Mouse (Mus musculus): Measurements from ENCODE around the gene Pi4k2b. TPM values are rescaled to one million over a fixed set of nuclear protein-coding genes. Genes with fewer than 3 reads are reported as not detected.
A peak's percentile ranks its signal among the peaks of the same experiment; 100 is the strongest.
"Not testable (repeated sequence)": the region's sequence is repeated elsewhere in the genome, so short reads cannot be mapped to it uniquely, and the experiment has no call there.

Pi4k2b gene
- polyA plus RNA-seq (2012; ENCODE audit: insufficient read depth, insufficient read length, missing spikeins), result 8.8 and 11.1 TPM in 2 replicates

GRCm38 (mm10) chr5:52741391-52742111 lies at the start of gene Pi4k2b:
Gene Pi4k2b (plus strand): TSS chr5:52741574.
- Histone ChIP-seq H3K4me1 (ENCODE audit: control insufficient read depth, insufficient read depth, insufficient read length, low read length) (no peaks in the 10 kb centered on the region), H3K4me3 (ENCODE audit: insufficient read depth, low read depth, low read length) (peak within 1 kb of the TSS; percentile 97), H3K27ac (replicated peaks; ENCODE audit: low read depth, low read length) (peak within 1 kb of the TSS; percentile 57)

- H3K4me3 ChIP-seq (ENCODE audit: insufficient read depth, low read depth, low read length), result no peak overlapping the region
- H3K27ac ChIP-seq (replicated peaks; ENCODE audit: low read depth, low read length), result no peak overlapping the region
- H3K4me1 ChIP-seq (ENCODE audit: control insufficient read depth, insufficient read depth, insufficient read length, low read length), result no peaks in the 10 kb centered on the region
These were observed 44.1 kb upstream of the Pi4k2b start for GRCm38 (mm10) chr5:52697291-52697690.

DNA sequence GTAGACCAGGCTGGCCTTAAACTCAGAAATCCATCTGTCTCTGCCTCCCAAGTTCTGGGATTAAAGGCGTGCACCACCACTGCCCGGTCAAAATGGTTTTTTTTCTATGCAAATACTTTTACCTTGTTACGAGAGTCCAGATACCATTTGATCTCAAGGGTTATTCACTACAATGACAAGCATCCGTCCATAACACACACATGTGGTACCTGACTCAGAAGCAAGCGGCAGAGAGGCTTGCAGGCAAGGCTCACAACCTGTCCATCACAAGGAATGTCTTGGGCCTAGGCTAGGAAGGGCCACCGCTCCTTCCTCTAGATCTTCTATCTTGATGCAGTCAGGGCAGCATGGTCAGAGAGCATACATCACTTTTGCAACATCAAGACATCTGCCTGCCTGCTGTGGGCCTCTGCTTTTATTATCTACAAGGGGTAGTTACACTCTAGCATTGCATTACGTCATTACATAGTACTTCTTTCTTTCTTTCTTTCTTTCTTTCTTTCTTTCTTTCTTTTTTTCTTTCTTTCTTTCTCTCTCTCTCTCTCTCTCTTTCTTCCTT lies 43.4 kb upstream of the Pi4k2b start:
- H3K4me1 ChIP-seq (ENCODE audit: control insufficient read depth, insufficient read depth, insufficient read length, low read length); H3K4me3 ChIP-seq (ENCODE audit: insufficient read depth, low read depth, low read length); H3K27ac ChIP-seq (replicated peaks; ENCODE audit: low read depth, low read length): not testable (repeated sequence)

DNA sequence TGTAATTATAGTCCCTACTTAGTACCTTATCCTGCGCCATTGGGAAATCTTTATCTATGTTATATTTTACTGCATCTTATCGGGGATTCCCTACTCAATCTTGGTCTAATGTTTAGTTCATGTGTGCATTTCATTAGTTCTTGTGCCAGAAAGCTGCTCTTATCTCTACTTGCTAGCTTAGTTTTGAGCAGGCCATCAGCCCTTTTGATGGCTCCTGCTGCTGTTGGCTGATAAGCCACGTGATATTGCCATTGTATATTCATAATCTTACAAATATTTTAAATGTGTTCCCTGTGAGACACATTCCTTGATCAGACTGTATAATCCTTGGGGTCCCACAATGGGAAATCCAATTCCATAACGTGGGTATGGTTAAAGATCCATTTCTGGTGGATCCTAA lies 36.8 kb upstream of the Pi4k2b start:
- Histone ChIP-seq H3K4me3 (ENCODE audit: insufficient read depth, low read depth, low read length) (no peak overlapping the region), H3K27ac (replicated peaks; ENCODE audit: low read depth, low read length) (no peak overlapping the region), H3K4me1 (ENCODE audit: control insufficient read depth, insufficient read depth, insufficient read length, low read length) (no peaks in the 10 kb centered on the region)

DNA sequence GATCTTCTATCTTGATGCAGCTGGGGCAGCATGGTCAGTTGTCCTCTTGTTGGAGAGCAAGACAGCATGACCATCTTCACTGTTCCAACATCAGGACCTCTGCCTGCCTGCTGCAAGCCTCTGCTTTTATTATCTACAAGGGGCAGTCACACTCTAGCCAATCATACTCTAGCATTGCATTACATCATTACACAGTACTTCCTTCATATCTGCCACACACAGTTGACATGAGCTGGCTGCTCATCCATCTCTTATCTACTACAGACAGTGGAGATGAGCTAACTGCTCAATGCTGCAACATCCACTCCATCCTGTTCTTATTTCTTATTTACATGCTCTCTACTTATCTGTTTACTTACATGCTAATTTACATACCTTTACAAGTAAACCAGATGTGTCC lies 28.7 kb upstream of the Pi4k2b start:
- H3K4me3 ChIP-seq (ENCODE audit: insufficient read depth, low read depth, low read length), result no peak overlapping the region

DNA sequence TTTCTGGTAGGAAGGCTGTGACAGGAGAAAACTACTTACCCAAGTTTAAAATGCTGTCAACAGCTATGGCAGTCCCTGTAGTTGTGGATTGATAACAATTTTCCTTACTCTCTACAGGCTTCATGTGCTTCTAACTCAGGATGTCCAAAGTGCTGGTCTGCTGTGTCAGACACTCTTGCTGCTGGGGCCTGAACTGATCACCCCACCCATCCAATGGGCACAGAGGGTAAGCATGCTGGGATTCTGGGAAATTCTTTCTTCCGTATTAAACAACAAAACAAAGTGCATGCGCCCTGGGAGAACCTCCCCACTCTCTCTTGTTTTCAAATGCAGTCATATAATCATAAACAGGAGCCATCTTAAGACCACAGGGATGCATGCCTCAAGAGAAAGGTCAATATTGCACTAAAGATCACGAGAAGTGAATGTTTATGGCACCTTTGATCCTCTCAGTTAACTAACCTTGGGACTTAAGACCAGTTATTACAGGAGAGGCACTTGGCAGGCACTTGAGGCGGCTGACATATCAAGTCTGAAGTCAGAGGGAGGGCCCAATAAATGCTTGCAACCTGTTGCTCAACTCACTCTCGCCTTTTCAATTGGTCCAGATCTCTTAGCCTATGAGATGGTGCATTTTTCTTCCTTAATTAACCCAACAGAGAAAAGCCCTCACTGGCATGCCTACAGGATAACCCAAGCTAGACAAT lies 24.5 kb upstream of the Pi4k2b start:
- no peak overlapping the region for H3K4me3 ChIP-seq (ENCODE audit: insufficient read depth, low read depth, low read length)
- H3K27ac ChIP-seq (replicated peaks; ENCODE audit: low read depth, low read length), result no peak overlapping the region
- no peaks in the 10 kb centered on the region for H3K4me1 ChIP-seq (ENCODE audit: control insufficient read depth, insufficient read depth, insufficient read length, low read length)

More for the DNA sequence above, 28.7 kb upstream of the Pi4k2b start:
- Histone ChIP-seq H3K27ac (replicated peaks; ENCODE audit: low read depth, low read length) (no peak overlapping the region), H3K4me1 (ENCODE audit: control insufficient read depth, insufficient read depth, insufficient read length, low read length) (no peaks in the 10 kb centered on the region)

DNA sequence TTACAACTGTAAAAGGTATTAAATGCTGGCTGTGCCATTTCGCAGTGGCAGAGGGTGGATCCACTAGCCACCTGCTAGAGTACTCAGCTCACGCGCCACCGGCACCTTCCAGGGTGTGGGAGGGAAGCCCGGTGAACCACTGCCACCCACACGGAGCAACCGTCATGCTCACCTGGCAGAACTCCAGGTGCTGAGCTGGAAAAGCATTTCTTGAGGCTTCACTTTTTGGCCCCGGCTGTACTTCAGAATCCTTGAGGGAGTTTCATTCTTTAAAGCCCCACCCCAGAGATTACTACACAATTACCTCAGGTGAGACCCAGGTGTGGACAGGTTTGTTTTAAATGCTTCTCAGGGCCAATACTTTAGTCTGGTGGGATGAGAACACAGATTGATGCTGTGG lies 20.4 kb upstream of the Pi4k2b start:
- H3K27ac ChIP-seq (replicated peaks; ENCODE audit: low read depth, low read length), result no peak overlapping the region
- no peak overlapping the region for H3K4me3 ChIP-seq (ENCODE audit: insufficient read depth, low read depth, low read length)

DNA sequence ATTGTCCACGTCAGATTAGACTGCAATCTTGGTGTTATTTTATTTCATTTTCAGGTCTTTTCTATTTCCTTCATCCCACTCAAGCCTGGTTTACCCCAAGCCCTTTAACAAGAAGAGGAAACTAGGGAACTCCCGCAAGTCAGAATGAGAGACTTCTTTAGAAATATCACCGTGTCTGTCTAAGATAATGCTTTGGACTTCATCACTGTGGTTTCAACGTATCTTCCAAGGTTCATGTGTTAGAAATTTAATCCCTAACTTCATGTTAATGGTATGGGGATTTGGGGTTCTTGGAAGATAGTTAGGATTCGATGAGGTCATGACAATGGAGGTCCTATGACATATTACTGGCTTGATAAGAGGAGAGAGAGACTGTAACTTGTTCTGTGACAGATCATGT lies 13.6 kb upstream of the Pi4k2b start:
- Histone ChIP-seq H3K27ac (replicated peaks; ENCODE audit: low read depth, low read length) (no peak overlapping the region), H3K4me1 (ENCODE audit: control insufficient read depth, insufficient read depth, insufficient read length, low read length) (no peaks in the 10 kb centered on the region), H3K4me3 (ENCODE audit: insufficient read depth, low read depth, low read length) (no peak overlapping the region)

More for the DNA sequence above, 20.4 kb upstream of the Pi4k2b start:
- no peaks in the 10 kb centered on the region for H3K4me1 ChIP-seq (ENCODE audit: control insufficient read depth, insufficient read depth, insufficient read length, low read length)

- Histone ChIP-seq H3K4me3 (ENCODE audit: insufficient read depth, low read depth, low read length) (no peak overlapping the region), H3K27ac (replicated peaks; ENCODE audit: low read depth, low read length) (no peak overlapping the region), H3K4me1 (ENCODE audit: control insufficient read depth, insufficient read depth, insufficient read length, low read length) (no peaks in the 10 kb centered on the region)
These were observed 8.6 kb upstream of the Pi4k2b start for GRCm38 (mm10) chr5:52732811-52733210.

DNA sequence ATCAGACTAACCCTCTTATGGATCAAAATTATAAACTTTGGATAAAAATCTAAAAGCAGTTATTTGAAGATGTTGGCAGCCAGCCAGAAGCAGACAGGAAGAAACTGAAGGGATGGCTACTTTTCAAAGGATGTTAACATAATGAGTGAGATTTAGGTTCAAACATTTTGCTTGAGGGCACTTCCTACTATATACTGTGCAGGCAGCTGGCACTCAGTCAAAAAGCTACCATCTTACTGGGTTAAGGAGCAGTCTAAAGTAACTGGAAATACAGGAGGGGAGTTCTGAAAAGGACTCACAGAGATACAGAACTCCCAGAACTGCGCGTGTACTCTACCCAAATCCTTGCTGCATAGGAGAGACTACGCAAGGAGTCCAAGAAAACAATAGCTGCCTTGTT lies 5.3 kb upstream of the Pi4k2b start:
- H3K4me3 ChIP-seq (ENCODE audit: insufficient read depth, low read depth, low read length), result no peak overlapping the region
- H3K4me1 ChIP-seq (ENCODE audit: control insufficient read depth, insufficient read depth, insufficient read length, low read length), result no peaks in the 10 kb centered on the region

DNA sequence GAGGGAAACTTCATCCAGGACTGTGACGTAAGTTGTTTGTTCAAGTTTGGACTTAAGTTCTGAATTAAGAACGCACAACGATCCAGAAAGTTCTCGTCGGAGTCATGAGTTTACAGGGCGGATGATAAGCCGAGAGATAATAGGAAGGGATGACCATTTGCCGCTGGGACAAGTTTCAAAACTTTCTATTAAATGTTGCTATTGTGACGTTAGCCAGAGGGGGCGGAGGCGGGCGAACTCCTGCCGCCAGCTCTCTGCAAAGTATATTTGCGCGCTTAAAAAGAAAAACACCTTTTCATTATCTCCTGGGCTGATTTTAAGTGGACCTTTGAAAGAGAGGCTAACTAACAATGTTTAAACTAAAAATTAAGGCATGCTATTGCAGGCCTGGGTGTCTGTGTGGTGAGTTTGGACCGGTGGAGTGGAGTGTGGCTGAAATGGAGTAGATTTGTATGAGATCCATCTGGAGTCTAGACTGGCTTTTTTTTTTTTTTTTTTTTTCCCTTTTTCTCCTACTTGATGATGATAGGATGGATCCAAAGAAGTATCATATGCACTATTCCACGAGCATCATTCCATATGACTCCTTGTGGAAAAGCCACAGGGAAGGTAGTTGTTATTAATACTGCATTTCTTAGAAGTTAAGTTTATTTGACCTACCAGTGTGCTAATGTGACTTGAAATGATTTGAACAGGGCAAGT lies 889 bp downstream of the Pi4k2b start:
- Histone ChIP-seq H3K4me3 (ENCODE audit: insufficient read depth, low read depth, low read length) (peak overlapping the region; percentile 97), H3K4me1 (ENCODE audit: control insufficient read depth, insufficient read depth, insufficient read length, low read length) (no peaks in the 10 kb centered on the region), H3K27ac (replicated peaks; ENCODE audit: low read depth, low read length) (peak overlapping the region; percentile 57)

More for the DNA sequence above, 5.3 kb upstream of the Pi4k2b start:
- no peak overlapping the region for H3K27ac ChIP-seq (replicated peaks; ENCODE audit: low read depth, low read length)

- Histone ChIP-seq H3K4me1 (ENCODE audit: control insufficient read depth, insufficient read depth, insufficient read length, low read length) (no peaks in the 10 kb centered on the region), H3K4me3 (ENCODE audit: insufficient read depth, low read depth, low read length) (peak overlapping the region; percentile 37), H3K27ac (replicated peaks; ENCODE audit: low read depth, low read length) (0 out of 2 replicates have a peak overlapping the region, but pooled peaks have one; percentile 19)
These were observed 1.9 kb downstream of the Pi4k2b start for GRCm38 (mm10) chr5:52743231-52743630.

- H3K27ac ChIP-seq (replicated peaks; ENCODE audit: low read depth, low read length), result no peak overlapping the region
- H3K4me3 ChIP-seq (ENCODE audit: insufficient read depth, low read depth, low read length), result no peak overlapping the region
- H3K4me1 ChIP-seq (ENCODE audit: control insufficient read depth, insufficient read depth, insufficient read length, low read length), result no peaks in the 10 kb centered on the region
These were observed 5.5 kb downstream of the Pi4k2b start for GRCm38 (mm10) chr5:52746920-52747319.

DNA sequence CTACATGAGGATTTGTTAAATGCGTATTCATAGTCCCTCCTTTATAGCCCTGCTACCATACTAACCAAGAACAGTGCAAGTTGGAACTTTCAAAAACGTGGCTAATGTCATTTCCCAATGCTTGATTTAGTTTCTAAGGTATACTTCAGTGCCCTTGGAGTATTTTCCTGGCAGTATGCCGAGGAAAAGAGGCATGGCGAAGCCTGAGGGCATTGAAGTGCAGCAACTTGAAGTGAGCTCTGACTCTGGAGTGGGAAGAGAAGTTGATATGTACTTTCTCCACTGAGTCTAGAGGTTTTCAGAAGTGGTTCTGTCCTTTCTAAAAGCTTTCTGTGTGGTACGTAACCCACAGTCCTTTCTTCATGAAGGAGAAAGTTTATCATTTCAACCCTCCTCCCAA lies 7.4 kb downstream of the Pi4k2b start:
- H3K27ac ChIP-seq (replicated peaks; ENCODE audit: low read depth, low read length), result no peak overlapping the region
- no peaks in the 10 kb centered on the region for H3K4me1 ChIP-seq (ENCODE audit: control insufficient read depth, insufficient read depth, insufficient read length, low read length)
- H3K4me3 ChIP-seq (ENCODE audit: insufficient read depth, low read depth, low read length), result no peak overlapping the region

DNA sequence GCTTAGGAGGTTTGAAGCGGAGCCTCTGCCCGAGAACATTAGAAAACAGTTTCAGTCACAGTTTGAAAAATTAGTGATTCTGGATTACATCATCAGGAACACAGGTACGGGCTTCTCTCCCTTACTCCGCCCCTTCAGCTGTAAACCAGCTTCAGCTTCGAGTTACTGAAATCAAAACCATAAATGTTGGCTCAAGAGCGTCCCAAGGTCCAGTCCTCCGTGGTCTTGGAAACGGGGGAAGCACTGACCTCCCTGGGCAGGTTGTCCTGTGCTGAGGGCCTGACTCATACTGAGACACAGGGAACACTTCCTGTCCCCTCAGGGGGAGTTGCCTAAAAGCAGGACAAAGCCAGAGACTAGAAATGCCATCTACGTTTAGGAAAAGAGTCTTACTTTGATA lies 11.8 kb downstream of the Pi4k2b start:
- H3K27ac ChIP-seq (replicated peaks; ENCODE audit: low read depth, low read length), result no peak overlapping the region
- no peak overlapping the region for H3K4me3 ChIP-seq (ENCODE audit: insufficient read depth, low read depth, low read length)
- no peaks in the 10 kb centered on the region for H3K4me1 ChIP-seq (ENCODE audit: control insufficient read depth, insufficient read depth, insufficient read length, low read length)
